Mouse (Mus musculus) CH12.LX (cell line): ENCODE data around the gene Gm10061.
"Not testable (repeated sequence)": the region's sequence is repeated elsewhere in the genome, so short reads cannot be mapped to it uniquely, and the experiment has no call there.

Experiments used
- CTCF ChIP-seq, 2 experiments: IDR thresholded peaks in 1 of 2; conservative IDR thresholded peaks in 1 of 2; 2 replicates each; pipeline ENCODE4 v1.5.1; 2011 to 2012; ENCODE audit warnings: low read depth in 2 of 2, low read length in 2 of 2, improper control_type of control experiment in 1 of 2, inconsistent platforms in 1 of 2, mild to moderate bottlenecking in 1 of 2, moderate library complexity in 1 of 2
- EP300 ChIP-seq: IDR thresholded peaks from 2 replicates; pipeline ENCODE4 v1.6.1; 2011; ENCODE audit warnings: low read length, improper control_type of control experiment
- HCFC1 ChIP-seq: IDR thresholded peaks from 2 replicates; pipeline ENCODE4 v1.6.1; 2012; ENCODE audit warnings: low read depth, mild to moderate bottlenecking, inconsistent platforms, low read length, improper control_type of control experiment
- KAT2A ChIP-seq: IDR thresholded peaks from 2 replicates; pipeline ENCODE4 v1.6.1; 2012; ENCODE audit warnings: low read length, improper control_type of control experiment, inconsistent platforms; ENCODE audit not compliant: insufficient replicate concordance
- MAFK ChIP-seq: IDR thresholded peaks from 2 replicates; pipeline ENCODE4 v1.6.1; 2011; ENCODE audit warnings: low read length, improper control_type of control experiment; ENCODE audit not compliant: insufficient replicate concordance
- MAX ChIP-seq: IDR thresholded peaks from 2 replicates; pipeline ENCODE4 v1.6.1; 2011; ENCODE audit warnings: low read length, improper control_type of control experiment
- POLR2A ChIP-seq: IDR thresholded peaks from 2 replicates; pipeline ENCODE4 v1.6.1; 2011; ENCODE audit warnings: low read depth, mild to moderate bottlenecking, improper control_type of control experiment, low read length
- SIN3A ChIP-seq: IDR thresholded peaks from 2 replicates; pipeline ENCODE4 v1.6.1; 2012; ENCODE audit warnings: low read length, improper control_type of control experiment, inconsistent platforms
- UBTF ChIP-seq: IDR thresholded peaks from 2 replicates; pipeline ENCODE4 v1.6.1; 2012; ENCODE audit warnings: low read depth, mild to moderate bottlenecking, inconsistent platforms, low read length, improper control_type of control experiment, moderate library complexity
- USF1 ChIP-seq: IDR thresholded peaks from 2 replicates; pipeline ENCODE4 v1.6.1; 2014; ENCODE audit warnings: low read depth, mild to moderate bottlenecking, inconsistent platforms, low read length, improper control_type of control experiment
- USF2 ChIP-seq: conservative IDR thresholded peaks from 2 replicates; pipeline ENCODE4 v1.6.1; 2011; ENCODE audit warnings: low read depth, low read length, improper control_type of control experiment
- ZC3H11A ChIP-seq: IDR thresholded peaks from 2 replicates; pipeline ENCODE4 v1.6.1; 2012; ENCODE audit warnings: low read depth, mild to moderate bottlenecking, inconsistent platforms, low read length, improper control_type of control experiment
- ZNF384 ChIP-seq: IDR thresholded peaks from 2 replicates; pipeline ENCODE4 v1.6.1; 2012; ENCODE audit warnings: low read depth, low read length, improper control_type of control experiment, inconsistent platforms

GRCm38 (mm10) chr16:89169190-89169589, 18.3 kb downstream of the Gm10061 start, which contains the start of gene Gm7735:
- TF ChIP-seq EP300; KAT2A; ZC3H11A; SIN3A; CTCF (conservative IDR thresholded peaks at IDR 0.05 in 1 of 2, IDR thresholded peaks at IDR 0.05 in 1 of 2; ENCODE audit: low read depth in 2 of 2, low read length in 2 of 2); POLR2A; USF1; MAFK; USF2; HCFC1; ZNF384; MAX; UBTF: not testable (repeated sequence)
